In the genomic region with DNA sequence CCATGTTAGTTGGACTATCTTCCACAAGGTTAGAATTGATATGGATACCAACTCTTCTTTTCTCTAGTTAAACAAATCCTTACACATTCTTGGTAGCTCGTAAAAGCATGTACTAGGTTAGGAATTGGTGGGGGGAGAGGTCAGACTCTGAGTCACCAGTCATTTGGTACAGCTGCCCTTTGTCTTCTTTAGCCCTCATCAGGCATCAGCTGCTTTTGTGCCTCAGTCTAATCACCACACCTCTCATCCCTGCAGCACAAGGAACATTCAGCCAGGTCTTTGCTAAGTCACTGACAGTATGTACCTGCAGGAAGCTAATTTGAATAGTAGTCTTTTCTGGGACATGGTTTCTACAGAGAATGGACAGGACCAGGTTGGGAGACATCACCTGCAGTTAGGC, we compare ENCODE assay signal across 20 mouse cellular contexts.
DNase-seq lines count a peak whose midpoint lies in the region; TF ChIP-seq lines count a peak whose summit lies in the region.
"Had no signal": no experiment of that assay in that cellular context is flagged by ENCODE, and none has a peak within 500 bp of the region (broad histone marks: within the 10 kb centered on the region; RNA-seq: fewer than 3 reads in every experiment).

No protein-coding gene starts in this region.

- H3ac ChIP-seq in C2C12 (ENCODE audit: control insufficient read depth, insufficient read length, low read depth) (no peak overlapping the region), myocyte (ENCODE audit: control insufficient read depth, insufficient read length) (no peak overlapping the region)

- H3K79me3 ChIP-seq in C2C12 (ENCODE audit: low read depth), result no peaks in the 10 kb centered on the region

- H3K4me2 ChIP-seq in myocyte (ENCODE audit: low read depth), result no peak overlapping the region

- intact Hi-C loops in heart, adult 2 months (cut with DNase I), result no loop called here

- peaks cover 5% of the 10 kb centered on the region for H3K4me1 ChIP-seq in heart, adult 2 months (ENCODE audit: control insufficient read depth, insufficient read depth, low read length)

- H3K36me3 ChIP-seq in heart, adult 2 months (ENCODE audit: control insufficient read depth, insufficient read depth, low read length), result peaks cover 70% of the 10 kb centered on the region
- H3K36me3 ChIP-seq in C2C12 (ENCODE audit: control insufficient read depth, insufficient read depth) (peaks cover 17% of the 10 kb centered on the region), myocyte (ENCODE audit: control insufficient read depth, insufficient read depth) (peaks cover 4% of the 10 kb centered on the region)

- DNase-seq in heart, adult 11 months, result peak; percentile 36
- no peak for DNase-seq in heart, adult 2 months
- peak; percentile 1 for DNase-seq in kidney, adult 18-20 months
- no peak for DNase-seq in kidney, postnatal 14 days
- DNase-seq in layer of hippocampus, adult 9-10 months (ENCODE audit: low spot score), result no peak
- DNase-seq in lung, postnatal 25 days (ENCODE audit: low spot score), result no peak
- DNase-seq: adrenal gland, adult 2 months; adrenal gland, adult 8-10 months; adrenal gland, postnatal 10 days; adrenal gland, postnatal 14 days; adrenal gland, postnatal 25 days; adrenal gland, postnatal 36 days; B cell, adult 2 months; cerebellum, adult 11 months; cerebellum, adult 11-12 months; cerebellum, adult 18-20 months had no signal

- H3K27ac ChIP-seq in heart, adult 2 months, result no peak overlapping the region

- 53% methylated on average over 1 of the region's 1 CpGs for WGBS in heart, adult 2 months

- no peaks in the 10 kb centered on the region for H3K79me2 ChIP-seq in heart, adult 2 months (replicated peaks; ENCODE audit: control insufficient read depth, insufficient read depth, low read length)
- H3K79me2 ChIP-seq in C2C12 (ENCODE audit: control insufficient read depth, insufficient read depth) (no peaks in the 10 kb centered on the region), myocyte (ENCODE audit: control insufficient read depth, insufficient read depth) (no peaks in the 10 kb centered on the region)

- no peak for TF ChIP-seq POLR2A in heart, adult 2 months (IDR thresholded peaks at IDR 0.05; ENCODE audit: insufficient read depth, low read depth, low read length)
- TF ChIP-seq POLR2A in myocyte (IDR thresholded peaks at IDR 0.05; ENCODE audit: insufficient read length, low read depth), result no peak

- no peak for TF ChIP-seq EP300 in heart, adult 2 months (IDR thresholded peaks at IDR 0.05; ENCODE audit: insufficient read depth, low read depth, low read length)

- H3K4me3 ChIP-seq in heart, adult 2 months, result no peak overlapping the region
- H3K4me3 ChIP-seq in C2C12 (ENCODE audit: insufficient read depth, poor library complexity, severe bottlenecking) (no peak overlapping the region), myocyte (no peak overlapping the region)

- no peaks in the 10 kb centered on the region for H3K27me3 ChIP-seq in heart, adult 2 months (ENCODE audit: control insufficient read depth, insufficient read depth, low read length)
- H3K27me3 ChIP-seq in C2C12 (ENCODE audit: control insufficient read depth, insufficient read depth, insufficient read length) (no peaks in the 10 kb centered on the region), myocyte (ENCODE audit: control insufficient read depth, insufficient read depth, insufficient read length) (no peaks in the 10 kb centered on the region)
- H3K27me3 ChIP-seq: CH12.LX, Patski had no signal

- no peak for TF ChIP-seq CTCF in heart, adult 2 months (IDR thresholded peaks at IDR 0.05)
- TF ChIP-seq CTCF in C2C12 (IDR thresholded peaks at IDR 0.05; ENCODE audit: control insufficient read depth, insufficient read depth, insufficient read length), result no peak

- no peak overlapping the region for H3K9ac ChIP-seq in heart, adult 2 months (ENCODE audit: low read depth, low read length)

TF ChIP-seq in C2C12, 6 proteins besides CTCF, POLR2A, EP300 and RAD21:
- peak; percentile 64 for TF ChIP-seq MYOD1 (IDR thresholded peaks at IDR 0.05; ENCODE audit: control insufficient read depth, insufficient read length, low read depth)
- no peak for TF ChIP-seq FOSL1 (IDR thresholded peaks at IDR 0.05; ENCODE audit: insufficient read depth, low read length, poor library complexity, severe bottlenecking)
- TF ChIP-seq MYOG (IDR thresholded peaks at IDR 0.05; ENCODE audit: control insufficient read depth, extremely low read depth, insufficient read length), result no peak
- TF ChIP-seq MAX (IDR thresholded peaks at IDR 0.05), result no peak

TF ChIP-seq in myocyte, 11 proteins besides CTCF, POLR2A, EP300 and RAD21:
- TF ChIP-seq MYOD1 (IDR thresholded peaks at IDR 0.05; ENCODE audit: control insufficient read depth in 1 of 3, insufficient read length in 2 of 3, low read depth in 2 of 3), result peak in 2 of 3 experiments; percentile 32 to 68
- peak in 1 of 3 experiments; percentile 40 for TF ChIP-seq MYOG (IDR thresholded peaks at IDR 0.05; ENCODE audit: control insufficient read depth in 1 of 3, insufficient read depth in 1 of 3, insufficient read length in 2 of 3, low read depth in 2 of 3)
- no peak for TF ChIP-seq MAX (IDR thresholded peaks at IDR 0.05; ENCODE audit: low read depth)

Comparison
In these comparisons a context has a peak if more than half of its experiments do, and no peak if none do; other contexts are left out.
1. DNase-seq: peak in heart, adult 11 months (single experiment) and kidney, adult 18-20 months (single experiment); none in heart, adult 2 months (0 of 2), kidney, postnatal 14 days (single experiment), layer of hippocampus, adult 9-10 months (single experiment) and lung, postnatal 25 days (single experiment).